Mouse (Mus musculus): ENCODE measurements around the gene Ldoc1.
A peak's percentile ranks its signal among the peaks of the same experiment; 100 is the strongest.

The Ldoc1 gene

DNA sequence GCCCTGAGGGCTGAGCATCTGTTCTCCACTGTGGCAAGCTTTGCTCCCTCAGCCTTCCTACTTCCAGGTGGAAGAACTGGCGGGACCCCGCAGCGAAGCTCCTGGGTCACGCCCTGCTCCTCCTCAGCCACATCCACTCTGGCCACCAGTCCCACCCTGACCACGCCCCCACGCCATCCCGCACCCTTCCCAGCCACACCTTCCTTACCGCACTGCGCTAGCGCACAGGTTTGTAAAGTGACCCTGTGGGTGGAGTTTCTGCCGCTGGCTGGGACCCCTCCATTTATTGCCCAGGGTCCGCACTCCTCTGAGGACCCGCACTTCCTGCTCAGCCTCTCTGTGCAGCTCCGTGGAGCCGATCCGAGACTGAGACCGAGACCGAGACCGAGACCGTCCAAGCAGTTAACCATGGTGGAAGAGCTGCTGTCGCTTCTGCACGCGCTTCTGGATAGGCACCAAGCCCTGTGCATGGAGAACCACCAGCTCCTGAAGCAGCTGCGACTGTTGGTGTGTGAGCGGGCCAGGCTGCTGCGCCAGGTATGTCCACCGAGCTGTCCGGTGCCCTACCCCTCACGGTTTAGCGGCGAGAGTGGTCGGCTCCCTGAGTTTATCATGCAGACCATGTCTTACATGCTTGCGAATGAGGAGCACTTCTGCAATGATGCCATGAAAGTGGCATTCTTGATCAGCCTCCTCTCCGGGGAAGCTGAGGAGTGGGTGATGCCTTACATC is at the start of gene Ldoc1:
Gene Ldoc1, plus strand, starts transcription at position 196 of the 732 bp plus-strand sequence.
- ATAC-seq (ENCODE audit: low TSS enrichment): peak; percentile 64; the same call in 1 of the 2 replicates

DNA sequence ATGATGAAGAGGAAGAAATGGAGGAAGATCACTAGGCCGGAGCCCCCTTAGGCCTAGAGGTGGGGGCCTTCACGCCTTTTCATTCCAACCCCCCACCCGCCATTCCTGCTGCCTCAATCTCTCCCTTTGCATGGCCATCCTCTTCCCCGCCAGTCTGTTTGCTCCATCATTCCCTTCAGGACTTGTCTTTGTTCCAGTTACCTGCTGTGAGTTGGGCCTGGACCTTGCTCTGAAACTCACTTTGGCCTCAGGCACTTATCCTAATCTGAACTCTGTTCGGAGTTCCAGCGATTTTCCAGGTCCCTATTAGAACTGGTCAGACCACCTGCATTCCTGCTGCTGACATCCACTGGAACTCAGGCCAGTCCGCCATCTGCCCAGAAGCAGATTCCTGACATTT is 834 bp downstream of the Ldoc1 start:
- ATAC-seq (ENCODE audit: low TSS enrichment): no peak

DNA sequence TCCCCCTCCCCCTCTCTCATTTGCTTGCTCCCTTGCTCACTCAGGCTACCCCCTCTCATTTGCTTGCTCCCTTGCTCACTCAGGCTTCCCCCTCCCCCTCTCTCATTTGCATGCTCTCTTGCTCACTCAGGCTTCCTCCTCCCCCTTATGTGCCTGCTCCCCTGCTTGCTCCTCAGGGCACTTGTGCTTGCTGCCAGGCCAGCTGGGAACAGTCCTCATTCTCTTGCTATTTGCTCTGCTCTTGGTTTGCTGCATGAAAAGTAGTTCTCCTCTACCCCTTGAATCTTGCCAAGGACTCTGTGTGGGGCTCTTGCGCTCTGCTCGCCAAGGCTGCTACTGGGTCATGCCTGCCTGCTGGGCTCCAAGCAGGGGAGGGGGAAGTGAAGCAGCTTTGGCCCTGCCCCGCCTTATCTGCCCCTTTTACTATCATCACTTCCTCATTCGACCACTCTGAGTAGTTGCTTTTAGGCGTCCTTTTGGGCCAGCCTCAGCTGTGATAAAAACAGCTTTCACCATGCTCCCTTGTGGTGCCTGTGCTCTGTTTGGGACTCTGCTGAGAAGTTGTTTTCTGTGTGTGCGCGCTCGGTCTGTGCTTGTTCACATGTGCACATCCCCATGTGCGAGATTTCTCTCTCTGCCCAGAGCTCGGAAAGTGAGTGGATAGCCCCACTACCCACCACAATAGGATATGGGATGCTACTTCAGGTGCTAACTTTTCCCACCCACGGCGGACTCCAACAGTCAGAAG is 13.2 kb downstream of the Ldoc1 start:
- ATAC-seq (ENCODE audit: low TSS enrichment): peak; percentile 79

DNA sequence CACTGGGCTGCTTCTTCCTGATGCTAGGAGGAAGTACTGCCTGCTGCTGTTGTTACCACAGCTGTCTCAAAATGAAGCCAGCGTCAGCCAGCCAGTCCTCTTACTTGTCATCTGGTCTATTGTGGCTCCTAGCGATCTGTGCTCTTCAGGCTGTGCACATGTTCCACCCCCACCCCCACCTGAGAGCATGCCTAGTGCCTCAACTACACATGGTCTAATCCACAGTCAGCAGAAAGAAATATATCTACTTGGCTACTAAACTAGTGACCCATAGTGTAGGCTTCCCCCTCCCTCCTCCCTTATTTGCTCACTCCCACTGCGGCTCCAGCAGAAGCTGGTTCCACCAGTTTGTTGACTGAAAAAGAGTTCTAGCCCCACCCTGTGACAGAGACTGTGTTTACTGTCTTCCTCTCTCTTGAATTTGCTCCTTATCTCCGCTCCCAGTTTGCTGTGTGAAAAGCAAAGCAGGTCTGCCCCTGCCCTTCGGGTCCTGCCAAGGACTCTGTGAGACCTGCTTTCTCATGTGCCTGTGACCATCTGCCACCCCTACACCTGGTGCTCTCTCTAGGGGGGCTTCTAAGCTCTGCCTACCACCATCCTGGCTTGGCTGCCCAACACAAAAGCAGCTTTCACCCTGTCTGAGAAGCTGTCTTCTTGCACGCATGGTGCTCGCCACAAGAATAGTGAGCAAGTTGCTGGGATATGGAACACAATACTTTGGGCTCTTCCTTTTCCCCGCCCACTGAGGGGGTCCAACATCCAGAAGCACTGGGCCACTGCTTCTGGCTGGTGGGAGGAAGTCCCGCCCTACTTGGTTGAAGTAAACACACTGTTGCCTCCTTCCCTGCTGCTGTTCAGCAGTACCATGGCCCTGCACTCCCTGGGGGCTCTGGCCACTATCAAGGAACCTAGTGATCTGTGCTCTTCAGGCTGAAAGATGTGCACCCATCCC is 14.0 kb downstream of the Ldoc1 start:
- ATAC-seq (ENCODE audit: low TSS enrichment): peak; percentile 34; the same call in 1 of the 2 replicates

DNA sequence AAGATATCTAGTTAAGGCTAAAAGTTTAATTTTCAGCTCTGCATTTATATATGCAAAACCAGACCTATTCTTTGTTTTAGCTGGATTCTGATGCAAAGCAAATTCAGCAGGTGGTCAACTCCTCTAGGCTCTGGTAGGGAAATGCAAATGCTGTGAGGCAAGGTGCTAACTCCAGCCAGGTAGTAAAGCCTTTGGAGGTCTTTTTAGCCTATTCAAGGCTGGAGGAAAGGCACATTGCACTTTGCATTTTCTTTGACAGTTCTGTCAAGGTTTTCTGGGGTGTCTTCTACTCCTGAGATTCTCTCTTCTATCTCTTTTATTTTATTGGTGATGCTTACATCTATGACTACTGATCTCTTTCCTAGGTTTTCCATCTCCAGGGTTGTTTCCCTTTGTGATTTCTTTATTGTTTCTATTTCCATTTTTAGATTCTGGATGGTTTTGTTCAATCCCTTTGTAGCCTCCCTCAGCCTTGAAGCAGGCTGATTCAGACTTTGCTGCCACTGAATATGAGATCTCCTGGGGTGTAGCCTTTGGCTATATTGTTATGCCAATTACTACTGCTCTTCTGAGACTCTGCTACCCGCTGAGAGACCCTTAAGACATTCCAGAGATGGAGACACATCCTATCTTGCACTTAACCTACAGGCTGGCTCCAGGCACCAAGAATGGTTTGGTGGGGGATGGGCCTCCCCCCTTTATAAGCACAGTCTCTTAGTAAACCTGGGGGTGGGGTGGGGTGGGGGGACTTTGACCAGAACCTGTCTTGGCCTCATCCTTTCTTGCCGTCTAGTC is 18.4 kb downstream of the Ldoc1 start:
- ATAC-seq (ENCODE audit: low TSS enrichment): no peak
